Mouse (Mus musculus) embryonic facial prominence, embryonic 15.5 days (tissue): Measurements from ENCODE around the gene Traf7. TPM values are rescaled to one million over a fixed set of nuclear protein-coding genes. Genes with fewer than 3 reads are reported as not detected.
A peak's percentile ranks its signal among the peaks of the same experiment; 100 is the strongest.

Source experiments
- ATAC-seq: fragments of 200-750 bp; cut with Nextera tagmentation; 2 replicates; pipeline ENCODE4 v1.8.0; 2017; ENCODE audit warnings: low read depth, moderate TSS enrichment; ENCODE audit not compliant: insufficient number of reproducible peaks, low FRiP score, low TSS enrichment
- H3K27ac ChIP-seq: fragments of 300-500 bp; sonication (generic); replicated peaks from 2 replicates; pipeline ENCODE4 v1.5.1; 2015; ENCODE audit warnings: mild to moderate bottlenecking, inconsistent platforms
- H3K27me3 ChIP-seq: fragments of 300-500 bp; sonication (generic); 2 replicates; pipeline ENCODE4 v1.6.1; 2015; ENCODE audit warnings: inconsistent platforms
- H3K36me3 ChIP-seq: fragments of 300-500 bp; sonication (generic); 2 replicates; pipeline ENCODE4 v1.6.1; 2015; ENCODE audit warnings: mild to moderate bottlenecking, inconsistent platforms
- H3K4me1 ChIP-seq: fragments of 300-500 bp; sonication (generic); 2 replicates; pipeline ENCODE4 v1.6.1; 2015; ENCODE audit warnings: inconsistent platforms
- H3K4me2 ChIP-seq: fragments of 300-500 bp; sonication (generic); replicated peaks from 2 replicates; pipeline ENCODE4 v1.6.1; 2015; ENCODE audit warnings: mild to moderate bottlenecking, inconsistent platforms
- H3K4me3 ChIP-seq: fragments of 300-500 bp; sonication (generic); replicated peaks from 2 replicates; pipeline ENCODE4 v1.5.1; 2015; ENCODE audit warnings: mild to moderate bottlenecking, inconsistent platforms
- H3K9ac ChIP-seq: fragments of 300-500 bp; sonication (generic); 2 replicates; pipeline ENCODE4 v1.6.1; 2015; ENCODE audit warnings: inconsistent platforms
- H3K9me3 ChIP-seq: fragments of 300-500 bp; sonication (generic); replicated peaks from 2 replicates; pipeline ENCODE4 v1.6.1; 2016; ENCODE audit warnings: inconsistent platforms
- WGBS: fragments of 180-500 bp; shearing (Covaris S2); methylation state at CpG from one replicate; pipeline ENCODE4 v1.1.7; 2015; 5-methylcytosine and 5-hydroxymethylcytosine counted together
- polyA plus RNA-seq: library from polyadenylated mRNA; unstranded; fragments of >200 nt; fragmentation: Nextera tagmentation; extraction: Ambion mirVana; gene quantifications from 2 replicates; pipeline ENCODE4 v1.2.1, GENCODE M21; 2015

Gene Traf7
- polyA plus RNA-seq, 1 experiment from 2014 or later, result 95.7 TPM

- Histone ChIP-seq H3K27me3 (peaks cover 4% of the 10 kb centered on the region; the same call in 1 of the 2 replicates), H3K4me2 (no peak overlapping the region), H3K4me1 (peaks cover 10% of the 10 kb centered on the region), H3K9me3 (no peaks in the 10 kb centered on the region), H3K4me3 (no peak overlapping the region), H3K27ac (no peak overlapping the region), H3K9ac (no peak overlapping the region), H3K36me3 (no peaks in the 10 kb centered on the region)
- no peak for ATAC-seq
- 78% methylated on average over 2 of the region's 2 CpGs for WGBS
Observed at GRCm38 (mm10) chr17:24545247-24545646, 17.5 kb upstream of the Traf7 start.

DNA sequence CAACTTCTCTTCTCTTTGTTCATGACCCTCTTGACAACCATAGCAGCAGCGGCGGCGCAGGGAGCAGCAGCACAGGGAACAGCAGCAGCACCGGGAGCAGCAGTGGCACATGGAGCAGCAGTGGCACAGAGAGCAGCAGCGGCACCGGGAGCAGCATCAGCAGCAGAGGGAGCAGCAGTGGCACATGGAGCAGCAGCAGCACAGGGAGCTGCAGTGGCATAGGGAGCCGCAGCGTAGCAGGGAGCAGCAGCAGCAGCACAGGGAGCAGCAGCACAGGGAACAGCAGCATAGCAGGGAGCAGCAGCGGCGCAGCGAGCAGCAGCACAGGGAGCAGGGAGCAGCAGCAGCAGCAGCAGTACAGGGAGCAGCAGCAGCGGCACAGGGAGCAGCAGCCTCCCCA is 16.9 kb upstream of the Traf7 start:
- peaks cover 4% of the 10 kb centered on the region; the same call in 1 of the 2 replicates for H3K27me3 ChIP-seq
- H3K36me3 ChIP-seq, result no peaks in the 10 kb centered on the region
- H3K9ac ChIP-seq, result no peak overlapping the region
- 9% methylated on average over 12 of the region's 12 CpGs for WGBS
- no peak for ATAC-seq
- H3K4me2 ChIP-seq, result peak overlapping the region; percentile 24
- no peak overlapping the region for H3K4me3 ChIP-seq
- no peaks in the 10 kb centered on the region for H3K9me3 ChIP-seq
- H3K4me1 ChIP-seq, result peaks cover 10% of the 10 kb centered on the region
- no peak overlapping the region for H3K27ac ChIP-seq

DNA sequence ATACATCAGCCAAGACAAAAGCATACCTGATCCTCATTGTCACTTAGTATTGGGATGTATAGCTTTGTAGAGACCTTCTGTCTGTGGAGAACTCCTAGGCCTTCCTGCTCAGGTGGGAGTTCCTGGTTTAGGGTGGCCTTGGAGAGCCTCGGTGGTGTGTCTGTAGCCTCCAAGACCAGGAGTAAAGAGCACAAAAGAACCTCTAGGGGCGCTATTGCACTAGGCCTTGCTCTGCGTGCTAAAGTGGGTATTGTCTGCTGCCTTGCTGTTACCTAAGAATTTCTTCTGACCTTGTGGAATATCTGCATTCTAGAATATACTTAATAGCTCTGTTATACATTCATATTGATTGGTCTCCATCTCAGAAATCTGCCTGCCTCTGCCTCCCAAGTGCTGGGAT is 12.6 kb upstream of the Traf7 start:
- H3K4me1 ChIP-seq, result no peaks in the 10 kb centered on the region
- H3K27ac ChIP-seq, result no peak overlapping the region

DNA sequence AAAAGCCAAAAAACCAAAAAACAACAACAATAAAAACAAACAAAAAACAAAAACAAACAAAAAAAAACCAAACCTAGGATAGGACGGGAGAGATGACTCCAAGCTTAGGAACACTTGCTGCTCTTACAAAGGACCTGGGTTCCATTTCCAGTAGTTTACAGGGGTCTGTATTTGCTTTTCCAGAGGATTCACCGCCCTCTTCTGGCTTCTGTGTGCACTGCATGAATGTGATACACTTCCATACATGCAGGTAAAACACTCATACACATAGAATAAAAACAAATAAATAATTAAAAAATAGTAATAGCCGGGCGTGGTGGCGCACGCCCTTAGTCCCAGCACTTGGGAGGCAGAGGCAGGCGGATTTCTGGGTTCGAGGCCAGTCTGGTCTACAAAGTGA is 11.2 kb upstream of the Traf7 start:
- WGBS, result 65% methylated on average over 8 of the region's 8 CpGs
- H3K9me3 ChIP-seq, result no peaks in the 10 kb centered on the region
- no peak overlapping the region for H3K4me3 ChIP-seq
- no peak overlapping the region for H3K4me2 ChIP-seq
- no peaks in the 10 kb centered on the region for H3K27me3 ChIP-seq
- no peak overlapping the region for H3K9ac ChIP-seq
- no peak overlapping the region for H3K27ac ChIP-seq
- no peak for ATAC-seq
- no peaks in the 10 kb centered on the region for H3K4me1 ChIP-seq
- H3K36me3 ChIP-seq, result no peaks in the 10 kb centered on the region

More for the DNA sequence above, 12.6 kb upstream of the Traf7 start:
- Histone ChIP-seq H3K9me3 (no peaks in the 10 kb centered on the region), H3K9ac (no peak overlapping the region), H3K36me3 (no peaks in the 10 kb centered on the region), H3K4me3 (no peak overlapping the region), H3K4me2 (no peak overlapping the region), H3K27me3 (0 out of 2 replicates have a peak, but pooled peaks cover 4% of the 10 kb centered on the region)
- no peak for ATAC-seq
- 8% methylated on average over 3 of the region's 3 CpGs for WGBS

DNA sequence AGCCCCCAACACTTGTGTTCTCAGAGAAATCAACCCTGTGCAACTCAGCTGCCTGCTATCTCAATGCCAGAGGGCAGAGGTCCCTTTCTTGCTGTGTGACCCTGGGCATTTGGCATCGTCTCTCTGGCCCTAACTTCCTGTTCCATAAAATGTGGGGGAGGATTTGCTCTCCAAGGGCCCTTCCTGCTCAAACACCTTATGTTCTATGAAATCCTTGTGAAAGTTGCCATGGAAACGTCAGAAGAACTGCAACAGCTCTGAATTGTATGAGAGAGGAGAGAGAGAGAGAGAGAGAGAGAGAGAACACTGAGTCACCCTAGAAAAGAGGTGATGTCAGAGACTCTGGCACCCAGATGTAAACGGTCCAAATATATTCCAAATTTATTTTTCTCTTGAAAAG is 9.8 kb upstream of the Traf7 start:
- no peaks in the 10 kb centered on the region for H3K9me3 ChIP-seq
- no peak for ATAC-seq
- no peaks in the 10 kb centered on the region for H3K27me3 ChIP-seq
- no peak overlapping the region for H3K27ac ChIP-seq
- no peak overlapping the region for H3K9ac ChIP-seq
- H3K4me1 ChIP-seq, result peaks cover 13% of the 10 kb centered on the region
- 35% methylated on average over 3 of the region's 3 CpGs for WGBS
- H3K4me3 ChIP-seq, result no peak overlapping the region
- H3K4me2 ChIP-seq, result no peak overlapping the region
- H3K36me3 ChIP-seq, result no peaks in the 10 kb centered on the region

GRCm38 (mm10) chr17:24535300-24535699 is 7.6 kb upstream of the Traf7 start:
- WGBS, result 40% methylated on average over 5 of the region's 5 CpGs
- H3K36me3 ChIP-seq, result no peaks in the 10 kb centered on the region
- no peak for ATAC-seq

GRCm38 (mm10) chr17:24534160-24534718 is 6.5 kb upstream of the Traf7 start, which contains the start of gene Rab26:
Gene Rab26 (minus strand): TSS chr17:24534210.
- Histone ChIP-seq H3K27me3 (no peaks in the 10 kb centered on the region), H3K9me3 (no peaks in the 10 kb centered on the region), H3K4me2 (peak within 1 kb of the TSS; percentile 74), H3K4me1 (peaks cover 43% of the 10 kb centered on the region), H3K4me3 (peak within 1 kb of the TSS; percentile 44), H3K36me3 (peaks cover 8% of the 10 kb centered on the region; the same call in 1 of the 2 replicates), H3K9ac (peak within 1 kb of the TSS; percentile 26; the same call in 1 of the 2 replicates), H3K27ac (no peak within 1 kb of the TSS)
- no peak for ATAC-seq
- WGBS, result 84% methylated on average over 8 of the region's 8 CpGs

More at GRCm38 (mm10) chr17:24535300-24535699, 7.6 kb upstream of the Traf7 start:
- Histone ChIP-seq H3K4me1 (peaks cover 33% of the 10 kb centered on the region), H3K9ac (no peak overlapping the region), H3K4me3 (no peak overlapping the region), H3K4me2 (no peak overlapping the region), H3K9me3 (no peaks in the 10 kb centered on the region), H3K27me3 (no peaks in the 10 kb centered on the region), H3K27ac (no peak overlapping the region)

DNA sequence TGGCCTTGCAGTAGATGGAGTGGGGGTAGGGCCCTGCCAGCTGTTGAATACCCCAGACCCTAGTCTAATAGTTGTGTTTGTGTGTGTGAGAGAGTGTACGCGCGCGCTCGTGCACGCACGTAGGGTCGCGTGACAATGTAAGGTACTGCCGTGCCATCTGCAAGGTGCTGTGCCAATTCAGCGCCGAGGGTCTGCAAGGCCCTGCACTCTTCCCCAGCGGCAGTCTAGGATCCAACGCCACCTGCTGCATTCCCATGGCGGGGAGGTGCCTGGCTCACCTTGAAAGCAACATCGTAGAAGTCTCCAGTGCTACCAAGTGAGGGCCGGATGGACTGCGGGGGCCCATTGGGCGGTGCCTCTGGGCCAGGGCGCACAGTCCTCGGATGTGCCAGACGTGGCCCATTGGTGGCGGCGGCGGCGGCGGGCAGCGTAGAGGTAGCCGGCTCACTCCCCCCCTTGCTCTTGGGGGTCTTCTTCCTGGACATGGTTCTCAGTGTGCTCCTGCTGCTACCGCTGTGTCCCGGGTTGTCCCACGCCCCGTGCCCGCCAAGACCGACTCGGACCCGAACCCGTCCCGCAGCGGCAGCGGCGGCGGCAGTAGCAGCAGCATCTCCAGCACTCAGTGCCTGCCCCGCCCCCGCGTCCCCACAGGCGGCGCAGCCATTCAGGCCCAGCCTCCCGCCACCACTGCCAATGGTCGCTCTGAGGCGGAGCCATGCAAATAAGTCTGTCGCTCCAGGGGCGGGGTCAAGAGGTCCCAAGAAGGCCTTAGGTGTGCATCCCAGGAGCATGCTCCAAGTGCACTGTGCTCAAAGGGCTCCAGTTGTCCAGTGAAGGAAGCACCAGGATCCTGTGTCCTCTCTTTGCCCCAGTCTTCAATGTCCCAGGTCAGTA is 5.6 kb upstream of the Traf7 start:
- Histone ChIP-seq H3K27ac (no peak overlapping the region), H3K9ac (peak overlapping the region; percentile 26; the same call in 1 of the 2 replicates), H3K4me2 (peak overlapping the region; percentile 74), H3K9me3 (no peaks in the 10 kb centered on the region), H3K27me3 (no peaks in the 10 kb centered on the region), H3K36me3 (peaks cover 10% of the 10 kb centered on the region; the same call in 1 of the 2 replicates), H3K4me3 (peak overlapping the region; percentile 44), H3K4me1 (peaks cover 50% of the 10 kb centered on the region)
- ATAC-seq, result peak; percentile 59; the same call in 1 of the 2 replicates
- WGBS, result 7% methylated on average over 53 of the region's 53 CpGs

DNA sequence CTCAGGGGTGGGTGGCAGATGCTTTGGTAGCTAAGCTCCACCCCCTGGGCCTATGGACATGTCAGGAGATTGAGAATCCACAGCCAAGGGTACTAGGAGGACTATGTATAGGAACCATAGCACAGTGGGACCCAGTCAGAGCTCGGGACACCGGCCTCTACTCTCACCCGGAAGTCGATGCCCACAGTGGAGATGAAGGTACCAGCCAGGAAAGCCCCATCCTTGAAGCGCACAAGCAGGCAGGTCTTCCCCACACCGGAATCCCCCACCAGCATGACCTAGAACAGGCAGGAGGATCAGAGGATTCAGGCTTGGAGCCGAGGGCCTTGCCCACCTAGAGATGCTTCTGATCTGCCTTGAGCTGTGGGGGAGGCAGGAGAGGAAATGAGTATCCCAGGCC is 4.3 kb upstream of the Traf7 start:
- no peaks in the 10 kb centered on the region for H3K27me3 ChIP-seq
- 70% methylated on average over 7 of the region's 7 CpGs for WGBS
- peaks cover 50% of the 10 kb centered on the region for H3K4me1 ChIP-seq
- no peak overlapping the region for H3K4me3 ChIP-seq
- H3K4me2 ChIP-seq, result no peak overlapping the region
- H3K9me3 ChIP-seq, result no peaks in the 10 kb centered on the region
- H3K9ac ChIP-seq, result no peak overlapping the region
- peaks cover 10% of the 10 kb centered on the region; the same call in 1 of the 2 replicates for H3K36me3 ChIP-seq
- no peak overlapping the region for H3K27ac ChIP-seq
- no peak for ATAC-seq

DNA sequence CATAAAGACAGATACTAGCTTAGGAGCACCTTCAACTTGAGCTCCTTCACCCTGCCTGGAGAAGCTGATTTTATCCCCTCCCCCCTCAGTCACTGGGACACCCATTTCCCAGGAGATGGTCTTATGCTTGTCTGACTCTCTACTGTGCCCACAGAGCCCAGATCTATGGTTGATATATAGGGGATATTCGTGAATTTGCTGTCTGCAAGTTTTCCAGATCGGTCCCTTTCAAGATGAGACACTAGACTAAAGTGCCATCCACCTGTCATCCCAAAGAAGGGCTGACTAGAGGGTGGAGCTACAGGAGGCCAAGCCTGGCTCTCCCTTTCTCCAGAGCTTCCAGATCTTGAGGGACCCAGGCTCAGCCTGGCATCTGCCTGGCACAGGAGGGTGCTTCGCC is 3.3 kb upstream of the Traf7 start:
- Histone ChIP-seq H3K4me2 (no peak overlapping the region; the same call in 1 of the 2 replicates), H3K36me3 (peaks cover 10% of the 10 kb centered on the region; the same call in 1 of the 2 replicates), H3K9me3 (no peaks in the 10 kb centered on the region), H3K9ac (no peak overlapping the region), H3K4me3 (no peak overlapping the region), H3K27me3 (no peaks in the 10 kb centered on the region), H3K27ac (peak overlapping the region; percentile 13; the same call in 1 of the 2 replicates), H3K4me1 (peaks cover 60% of the 10 kb centered on the region)
- no peak for ATAC-seq
- 65% methylated on average over 3 of the region's 3 CpGs for whole genome bisulfite sequencing

DNA sequence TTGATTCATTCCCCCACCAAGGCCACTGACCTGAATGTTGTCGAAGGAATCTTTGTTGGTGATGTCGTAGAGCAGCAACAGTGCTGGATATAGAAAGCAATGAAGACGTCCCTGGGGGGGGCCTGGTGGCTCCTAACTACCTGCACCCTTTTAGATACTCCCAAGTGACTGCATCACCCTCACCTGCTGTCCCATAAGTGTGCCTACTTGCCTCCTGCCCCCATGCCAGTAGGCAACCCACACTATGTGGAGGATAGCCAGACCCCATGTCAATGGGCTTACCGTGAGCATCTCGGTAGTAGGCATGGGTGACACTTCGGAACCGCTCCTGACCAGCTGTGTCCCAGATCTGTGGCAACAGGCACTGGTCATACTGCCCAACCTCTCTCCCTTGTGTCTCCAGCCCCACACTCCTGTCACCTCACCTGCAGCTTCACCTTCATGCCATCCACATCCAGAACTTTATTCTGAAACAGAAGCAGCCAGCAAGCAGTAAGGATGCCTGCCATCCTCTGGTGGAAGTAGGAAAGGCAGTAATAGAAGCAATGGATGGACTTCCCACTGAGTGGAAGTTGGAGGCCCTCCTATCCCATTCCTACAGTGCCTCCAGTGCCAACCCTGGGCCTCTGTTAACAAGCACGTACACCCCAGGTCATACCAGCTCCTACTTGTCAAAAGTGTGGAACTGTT is 2.8 kb upstream of the Traf7 start:
- WGBS, result 31% methylated on average over 8 of the region's 8 CpGs
- peak overlapping the region; percentile 89 for H3K4me3 ChIP-seq

More for the DNA sequence above, 2.8 kb upstream of the Traf7 start:
- Histone ChIP-seq H3K4me1 (peaks cover 65% of the 10 kb centered on the region), H3K36me3 (peaks cover 10% of the 10 kb centered on the region; the same call in 1 of the 2 replicates), H3K4me2 (peak overlapping the region; percentile 64), H3K27me3 (no peaks in the 10 kb centered on the region), H3K9me3 (no peaks in the 10 kb centered on the region), H3K27ac (peak overlapping the region; percentile 90; the same call in 1 of the 2 replicates), H3K9ac (0 out of 2 replicates have a peak overlapping the region, but pooled peaks have one; percentile 85)
- no peak for ATAC-seq
